Mouse (Mus musculus) thymus, postnatal 10 days (tissue): ENCODE data around the gene Prelid3b.

ENCODE experiments used
- DNase-seq, 2 experiments: peaks; one replicate each; pipeline ENCODE4 v3.0.0; 2021; ENCODE audit warnings: low spot score in 2 of 2

The Prelid3b gene

GRCm38 (mm10) chr2:174463370-174463769, 9.5 kb downstream of the Prelid3b start:
- DNase-seq = peak in 1 of 2 experiments; percentile 11

- DNase-seq = no peak
Measured at GRCm38 (mm10) chr2:174459365-174459764, 13.5 kb downstream of the Prelid3b start.

GRCm38 (mm10) chr2:174453681-174454080, 19.2 kb downstream of the Prelid3b start:
- DNase-seq = no peak

- DNase-seq = no peak
Measured at GRCm38 (mm10) chr2:174450353-174450752, 22.5 kb downstream of the Prelid3b start, which contains the start of gene Tubb1. TSS of gene Tubb1 (plus strand) at chr2:174450695.

- no peak for DNase-seq
Measured at GRCm38 (mm10) chr2:174448405-174448804, 24.5 kb downstream of the Prelid3b start.

GRCm38 (mm10) chr2:174446905-174447304, 26.0 kb downstream of the Prelid3b start:
- no peak for DNase-seq

GRCm38 (mm10) chr2:174446492-174446891, 26.4 kb downstream of the Prelid3b start:
- DNase-seq = no peak

- DNase-seq = no peak
Measured at GRCm38 (mm10) chr2:174445018-174445417, 27.9 kb downstream of the Prelid3b start.

DNA sequence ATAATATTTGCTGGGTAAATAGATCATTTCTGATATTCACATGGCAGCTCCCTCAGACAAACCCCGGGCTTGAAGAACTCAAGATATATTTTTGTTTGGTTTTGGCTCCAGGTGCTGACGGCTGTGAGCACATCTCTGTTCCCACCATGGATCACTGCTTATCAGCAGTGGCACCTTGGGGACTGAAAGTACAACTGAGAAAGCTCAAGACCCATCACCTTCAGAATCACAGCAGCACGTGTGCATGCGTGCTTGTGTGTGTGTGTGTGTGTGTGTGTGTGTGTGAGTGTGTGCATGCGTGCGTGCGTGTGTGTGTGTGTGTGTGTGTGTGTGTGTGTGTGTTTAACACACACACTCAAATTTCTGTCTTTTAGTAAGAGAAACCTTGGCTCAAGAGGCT, 28.5 kb downstream of the Prelid3b start:
- DNase-seq = no peak

GRCm38 (mm10) chr2:174443046-174443445, 29.8 kb downstream of the Prelid3b start:
- DNase-seq = no peak

DNA sequence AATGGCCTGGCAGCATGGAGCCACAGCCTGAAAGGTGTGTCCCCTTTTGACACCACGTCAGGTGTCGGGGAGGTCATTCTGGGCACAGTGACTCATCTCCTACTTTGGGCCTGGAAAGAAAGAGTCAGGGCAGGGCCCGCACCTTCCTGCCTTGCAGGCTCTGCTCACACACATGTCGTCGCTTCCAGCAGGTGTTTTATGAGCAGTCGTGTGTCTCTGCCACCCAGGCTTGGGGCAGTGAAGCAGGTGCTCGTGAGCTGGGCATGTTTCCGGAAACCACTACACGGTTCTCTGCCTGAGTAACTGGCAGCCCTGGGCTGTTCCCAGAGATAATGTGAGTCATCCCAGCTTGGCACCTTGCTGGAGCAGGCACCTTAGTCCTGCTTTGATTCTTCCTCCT, 30.4 kb downstream of the Prelid3b start:
- DNase-seq = peak in 1 of 2 experiments; percentile 16

DNA sequence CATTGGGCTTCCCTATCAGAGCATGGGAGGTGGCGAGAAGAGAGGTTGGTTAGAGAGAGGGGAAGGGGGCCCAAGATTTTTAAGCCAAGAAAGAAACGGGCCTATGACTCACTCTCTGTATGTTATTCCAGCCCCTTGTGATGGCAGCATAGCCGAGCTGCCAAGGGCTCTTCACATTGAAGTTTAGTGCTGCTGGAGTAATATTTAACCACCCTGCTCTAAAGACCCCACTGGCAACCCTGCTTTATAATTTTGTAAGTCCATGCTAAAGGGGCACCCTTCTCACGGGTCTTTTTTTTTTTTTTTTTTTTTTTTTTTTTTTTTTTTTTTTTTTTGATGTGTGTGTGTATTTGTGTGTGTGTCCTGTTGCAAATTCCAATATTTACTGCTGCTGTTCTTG, 31.0 kb downstream of the Prelid3b start:
- DNase-seq = no peak

GRCm38 (mm10) chr2:174439961-174440360, 32.9 kb downstream of the Prelid3b start:
- DNase-seq = no peak

DNA sequence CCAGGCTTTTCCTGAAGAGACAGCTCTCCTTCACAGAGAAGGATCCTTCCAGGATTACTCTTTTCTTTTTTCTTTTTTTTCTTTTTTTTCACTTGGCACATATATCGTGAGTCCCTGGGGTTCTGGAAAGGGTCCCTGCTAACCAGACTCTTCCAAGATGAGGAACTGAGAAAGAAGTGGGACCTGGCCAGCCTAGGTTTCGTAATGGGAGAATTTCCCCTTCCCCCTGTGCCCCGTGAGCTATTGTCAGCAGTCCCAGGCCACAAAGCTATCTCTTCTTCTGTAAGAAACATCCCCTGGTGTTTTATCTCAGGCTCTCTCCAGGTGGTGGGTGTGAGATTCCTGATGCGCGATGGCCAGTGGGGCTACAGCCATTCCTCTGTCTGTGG, 33.4 kb downstream of the Prelid3b start:
- DNase-seq = no peak

DNA sequence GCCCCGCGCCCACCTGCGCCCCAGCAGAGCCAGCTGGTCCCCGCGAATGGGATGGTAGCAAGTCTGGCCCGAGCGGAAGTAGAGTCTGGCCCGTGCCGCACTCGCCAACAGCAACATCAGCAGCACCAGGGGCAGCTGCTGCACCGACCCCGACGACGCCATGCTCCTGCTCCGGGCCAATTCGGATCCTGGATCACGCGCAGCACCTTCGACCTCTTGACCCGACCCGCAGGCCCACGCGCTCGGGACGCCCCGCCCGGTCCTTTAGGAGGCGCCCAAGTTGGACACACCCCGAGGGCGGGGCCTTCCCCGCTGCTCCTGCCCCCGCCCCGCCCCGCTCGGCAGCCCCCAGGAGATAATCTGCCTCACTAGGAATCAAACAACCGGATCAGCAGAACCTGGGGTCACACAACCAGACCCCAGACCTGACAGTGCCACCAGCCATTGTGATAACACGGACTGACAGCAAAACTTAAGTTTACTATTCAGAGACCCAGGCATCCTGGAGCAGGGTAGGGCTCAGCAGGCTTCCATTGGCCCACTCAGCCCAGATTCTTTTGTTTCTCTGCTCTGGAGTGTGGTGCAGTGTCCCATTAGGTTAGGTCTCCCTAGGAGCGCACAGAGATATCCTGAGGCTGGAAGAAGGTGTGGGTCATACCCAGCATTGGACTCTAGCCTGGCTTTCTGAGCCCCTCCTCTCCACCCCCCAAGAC, 34.0 kb downstream of the Prelid3b start, which contains the start of gene Ctsz:
TSS of gene Ctsz (minus strand) at position 303 of the 713 bp plus-strand sequence.
- DNase-seq = peak; percentile 45 to 63

DNA sequence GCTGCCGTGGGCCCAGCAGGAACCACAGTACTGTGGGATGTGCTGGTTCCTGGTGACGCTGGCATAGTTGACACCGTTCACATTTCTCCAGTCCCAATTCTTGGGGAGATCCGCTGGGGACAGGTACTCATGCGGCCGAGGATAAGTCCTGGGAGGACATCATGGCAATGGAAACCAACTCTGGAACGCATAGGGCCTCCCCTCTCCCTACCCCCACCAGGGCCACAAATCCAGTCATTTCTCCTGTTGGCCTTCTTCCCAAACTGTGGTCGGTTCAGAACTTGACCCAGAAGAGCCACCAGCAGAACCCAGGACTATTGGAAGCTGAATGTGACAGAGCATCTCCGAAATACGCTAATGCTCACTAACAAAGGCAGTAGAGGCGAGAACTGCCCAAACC, 34.7 kb downstream of the Prelid3b start:
- no peak for DNase-seq

- DNase-seq = no peak
Measured at GRCm38 (mm10) chr2:174437697-174437982, 35.2 kb downstream of the Prelid3b start.

- no peak for DNase-seq
Measured at GRCm38 (mm10) chr2:174436916-174437696, 35.8 kb downstream of the Prelid3b start.

DNA sequence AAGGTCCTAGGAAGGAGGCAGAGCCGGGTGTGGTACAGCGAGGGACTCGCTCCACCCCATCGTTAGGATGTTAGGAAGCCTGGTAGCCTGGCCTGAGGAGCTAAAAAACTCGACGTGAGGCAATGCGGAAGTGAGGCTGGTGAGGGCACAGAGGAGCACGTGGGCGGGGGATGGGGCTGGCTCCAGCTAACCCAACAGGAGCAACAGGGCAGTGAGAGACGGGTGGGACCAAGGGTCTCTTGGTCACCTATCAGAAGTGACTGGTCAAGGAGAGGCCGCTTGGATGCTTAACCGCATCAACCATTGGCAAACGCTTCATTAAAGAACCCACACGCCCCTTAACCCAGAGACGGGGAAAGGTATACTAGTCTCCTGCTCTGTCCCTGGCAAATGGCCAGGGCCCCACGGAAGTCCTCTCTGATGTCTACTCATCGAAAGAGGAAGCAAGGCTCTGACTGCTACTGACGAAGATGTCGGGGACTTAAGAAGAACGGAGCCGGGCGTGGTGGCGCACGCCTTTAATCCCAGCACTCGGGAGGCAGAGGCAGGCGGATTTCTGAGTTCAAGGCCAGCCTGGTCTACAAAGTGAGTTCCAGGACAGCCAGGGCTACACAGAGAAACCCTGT, 36.7 kb downstream of the Prelid3b start:
- DNase-seq = no peak

DNA sequence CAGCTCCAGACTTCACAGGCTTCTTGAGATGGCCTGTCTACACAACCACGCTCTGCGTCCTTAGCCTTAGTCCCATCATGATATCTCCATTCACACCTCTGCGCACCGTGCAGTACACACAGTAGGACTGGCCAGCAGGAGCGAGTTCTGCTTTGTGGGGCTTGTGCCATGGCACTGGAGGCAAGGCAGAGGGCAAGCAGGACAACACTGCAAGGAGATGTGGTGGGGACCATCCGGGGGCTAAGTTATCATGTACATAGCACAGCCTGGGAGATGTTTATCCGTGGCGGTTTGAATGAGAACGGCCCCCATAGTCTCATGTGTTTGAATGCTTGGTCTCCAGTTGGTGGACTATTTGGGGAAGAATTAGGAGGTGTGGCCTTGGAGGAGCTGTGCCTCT, 37.9 kb downstream of the Prelid3b start:
- DNase-seq = no peak

DNA sequence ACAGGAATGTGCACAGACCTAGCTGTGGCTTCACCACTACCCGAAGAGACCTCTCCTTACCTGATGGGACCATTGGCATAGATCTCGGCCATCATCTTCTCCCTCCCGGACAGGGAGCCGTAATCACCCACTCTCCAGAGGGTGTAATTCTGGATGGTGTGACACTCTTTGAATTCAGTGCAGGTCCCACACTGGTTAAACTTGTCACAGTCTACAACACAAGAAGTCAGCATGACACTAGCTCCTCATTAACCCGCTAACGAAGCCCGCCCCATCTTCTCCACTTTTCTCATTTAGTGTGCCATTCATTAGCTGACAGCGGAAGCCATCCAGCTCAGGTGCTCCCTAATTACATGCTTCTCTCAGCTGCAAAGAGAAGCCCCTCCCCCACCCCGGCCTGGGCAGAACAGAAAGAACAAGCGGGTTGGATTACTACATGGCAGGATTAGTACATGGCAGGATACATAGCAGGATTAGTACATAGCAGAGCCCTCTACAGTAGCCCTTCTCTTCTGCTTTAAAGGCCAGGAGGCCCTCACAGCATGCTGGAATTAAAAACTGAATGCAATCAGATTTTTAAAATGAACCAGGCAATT, 43.8 kb downstream of the Prelid3b start:
- DNase-seq = no peak

GRCm38 (mm10) chr2:174428076-174428835, 44.6 kb downstream of the Prelid3b start:
- DNase-seq = no peak
